Mouse (Mus musculus) left cerebral cortex, postnatal 4 days (tissue): ENCODE results near the gene Ly6g6d. TPM values are rescaled to one million over a fixed set of nuclear protein-coding genes. Genes with fewer than 3 reads are reported as not detected.
A peak's percentile ranks its signal among the peaks of the same experiment; 100 is the strongest.
"Not testable (repeated sequence)": the region's sequence is repeated elsewhere in the genome, so short reads cannot be mapped to it uniquely, and the experiment has no call there.

Experiments used
- DNase-seq: peaks from one replicate; pipeline ENCODE4 v3.0.0-alpha.2; 2022
- intact Hi-C: fragments of 180-260 bp; cut with DNase I; formaldehyde crosslinking; loops from one replicate; pipeline ENCODE4 v1.15.1; 2025
- total RNA-seq, 2 experiments: library from RNA; stranded (reverse); gene quantifications; 2 replicates each; pipeline ENCODE4 v1.2.3; 2021

The Ly6g6d gene
- not detected for total RNA-seq

GRCm38 (mm10) chr17:35077786-35078233 lies at the start of gene Ly6g6d:
Gene Ly6g6d, minus strand, starts transcription at chr17:35078065.
- DNase-seq: peak; percentile 46
- intact Hi-C loops: no loop called here

- intact Hi-C loops: no loop called here
- no peak for DNase-seq
Observed at GRCm38 (mm10) chr17:35127017-35127416, 49.2 kb upstream of the Ly6g6d start.

- intact Hi-C loops: no loop called here
- peak; percentile 65 for DNase-seq
Observed at GRCm38 (mm10) chr17:35126206-35126611, 48.3 kb upstream of the Ly6g6d start, which contains the start of gene D17H6S53E. Gene D17H6S53E, plus strand, starts transcription at chr17:35126373.

- no peak for DNase-seq
- intact Hi-C loops: no loop called here
Observed at GRCm38 (mm10) chr17:35125578-35125977, 47.7 kb upstream of the Ly6g6d start.

- intact Hi-C loops: no loop called here
- DNase-seq: no peak
Observed at GRCm38 (mm10) chr17:35125081-35125480, 47.2 kb upstream of the Ly6g6d start.

GRCm38 (mm10) chr17:35124261-35124896 lies 46.5 kb upstream of the Ly6g6d start:
- intact Hi-C loops, DNase-seq: not testable (repeated sequence)

- intact Hi-C loops: not testable (repeated sequence)
Observed at GRCm38 (mm10) chr17:35123287-35123686, 45.4 kb upstream of the Ly6g6d start.

GRCm38 (mm10) chr17:35121871-35122303 lies 44.0 kb upstream of the Ly6g6d start, which contains the start of gene Csnk2b:
Gene Csnk2b, minus strand, starts transcription at chr17:35122053.
- peak; percentile 68 for DNase-seq
- intact Hi-C loops: no loop called here

More at GRCm38 (mm10) chr17:35123287-35123686, 45.4 kb upstream of the Ly6g6d start:
- DNase-seq: not testable (repeated sequence)

GRCm38 (mm10) chr17:35121143-35121799 lies 43.4 kb upstream of the Ly6g6d start, which contains the start of gene Gpank1:
Gene Gpank1, plus strand, starts transcription at chr17:35121455.
- peak; percentile 99 for DNase-seq
- intact Hi-C loops: no loop called here

GRCm38 (mm10) chr17:35120745-35121142 lies 42.9 kb upstream of the Ly6g6d start:
- intact Hi-C loops: no loop called here
- peak; percentile 47 for DNase-seq

- intact Hi-C loops: no loop called here
- no peak for DNase-seq
Observed at GRCm38 (mm10) chr17:35115046-35116019, 37.5 kb upstream of the Ly6g6d start, which contains the start of gene Ly6g5b. Gene Ly6g5b, minus strand, starts transcription at chr17:35115428.

GRCm38 (mm10) chr17:35111774-35112173 lies 33.9 kb upstream of the Ly6g6d start:
- no peak for DNase-seq
- intact Hi-C loops: loop anchor here (5.0 kb wide), 1 partner anchor 99 kb away; no protein-coding TSS in a partner anchor

- intact Hi-C loops: no loop called here
- DNase-seq: peak; percentile 70
Observed at GRCm38 (mm10) chr17:35108097-35108496, 30.2 kb upstream of the Ly6g6d start, which contains the start of gene Ly6g5c. Gene Ly6g5c, plus strand, starts transcription at chr17:35108279.

GRCm38 (mm10) chr17:35106522-35106921 lies 28.7 kb upstream of the Ly6g6d start:
- intact Hi-C loops: no loop called here
- DNase-seq: no peak

- intact Hi-C loops: no loop called here
- DNase-seq: peak; percentile 71
Observed at GRCm38 (mm10) chr17:35105740-35106389, 28.0 kb upstream of the Ly6g6d start.

- intact Hi-C loops: no loop called here
Observed at GRCm38 (mm10) chr17:35104754-35105153, 26.9 kb upstream of the Ly6g6d start.

GRCm38 (mm10) chr17:35104079-35104478 lies 26.2 kb upstream of the Ly6g6d start:
- intact Hi-C loops: no loop called here

More at GRCm38 (mm10) chr17:35104754-35105153, 26.9 kb upstream of the Ly6g6d start:
- DNase-seq: no peak

GRCm38 (mm10) chr17:35103221-35103690 lies 25.4 kb upstream of the Ly6g6d start:
- no peak for DNase-seq
- intact Hi-C loops: no loop called here

More at GRCm38 (mm10) chr17:35104079-35104478, 26.2 kb upstream of the Ly6g6d start:
- DNase-seq: no peak

- intact Hi-C loops: no loop called here
Observed at GRCm38 (mm10) chr17:35102299-35102698, 24.4 kb upstream of the Ly6g6d start.

GRCm38 (mm10) chr17:35101161-35101560 lies 23.3 kb upstream of the Ly6g6d start:
- no peak for DNase-seq
- intact Hi-C loops: no loop called here

More at GRCm38 (mm10) chr17:35102299-35102698, 24.4 kb upstream of the Ly6g6d start:
- DNase-seq: no peak
